Mouse (Mus musculus) left cerebral cortex, postnatal 14 days (tissue): ENCODE data around the gene Cpm. TPM values are rescaled to one million over a fixed set of nuclear protein-coding genes. Genes with fewer than 3 reads are reported as not detected.
"Not testable (repeated sequence)": the region's sequence is repeated elsewhere in the genome, so short reads cannot be mapped to it uniquely, and the experiment has no call there.

Source experiments
- DNase-seq, 2 experiments: peaks; one replicate each; pipeline ENCODE4 v3.0.0; 2021 to 2022; ENCODE audit warnings: low spot score in 2 of 2, mixed read lengths in 1 of 2
- intact Hi-C: fragments of 180-260 bp; cut with DNase I; formaldehyde crosslinking; loops from one replicate; pipeline ENCODE4 v1.15.1; 2025
- total RNA-seq, 2 experiments: library from RNA; stranded (reverse); gene quantifications; 2 replicates each; pipeline ENCODE4 v1.2.3; 2021

Gene Cpm
- total RNA-seq, 2 experiments from 2014 or later = 3.2 to 3.6 TPM

DNA sequence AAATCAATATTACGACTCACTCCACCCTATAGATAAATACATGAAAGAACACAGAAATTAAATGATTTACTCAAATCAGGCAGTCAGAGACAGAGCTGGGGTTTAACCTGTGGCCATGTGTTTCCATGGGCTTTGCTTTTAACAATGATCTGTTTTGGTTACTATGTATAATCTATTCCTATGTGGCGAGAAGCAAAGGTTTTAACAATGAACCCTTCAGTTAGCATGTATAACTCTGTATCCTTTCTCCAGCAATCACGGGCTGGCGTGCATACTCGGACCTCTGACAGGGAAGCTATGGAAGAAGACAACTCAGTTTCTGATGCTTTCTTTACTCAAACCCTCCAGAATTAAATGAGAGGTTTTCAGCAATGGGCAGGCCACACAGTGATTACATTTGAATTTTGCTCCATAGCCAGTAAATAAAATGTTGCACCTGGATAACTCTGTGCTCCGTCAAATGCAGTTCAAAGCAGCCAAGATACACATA is 13.1 kb upstream of the Cpm start:
- intact Hi-C loops = no loop called here
- DNase-seq = no peak

- intact Hi-C loops, DNase-seq: not testable (repeated sequence)
These were observed 12.5 kb upstream of the Cpm start for GRCm38 (mm10) chr10:117616765-117617164.

- intact Hi-C loops = no loop called here
- DNase-seq = no peak
These were observed 11.5 kb upstream of the Cpm start for GRCm38 (mm10) chr10:117617568-117618345.

GRCm38 (mm10) chr10:117619041-117619861 is 10.0 kb upstream of the Cpm start:
- no peak for DNase-seq
- intact Hi-C loops = no loop called here

- no peak for DNase-seq
- intact Hi-C loops = no loop called here
These were observed 9.5 kb upstream of the Cpm start for GRCm38 (mm10) chr10:117619862-117620179.

DNA sequence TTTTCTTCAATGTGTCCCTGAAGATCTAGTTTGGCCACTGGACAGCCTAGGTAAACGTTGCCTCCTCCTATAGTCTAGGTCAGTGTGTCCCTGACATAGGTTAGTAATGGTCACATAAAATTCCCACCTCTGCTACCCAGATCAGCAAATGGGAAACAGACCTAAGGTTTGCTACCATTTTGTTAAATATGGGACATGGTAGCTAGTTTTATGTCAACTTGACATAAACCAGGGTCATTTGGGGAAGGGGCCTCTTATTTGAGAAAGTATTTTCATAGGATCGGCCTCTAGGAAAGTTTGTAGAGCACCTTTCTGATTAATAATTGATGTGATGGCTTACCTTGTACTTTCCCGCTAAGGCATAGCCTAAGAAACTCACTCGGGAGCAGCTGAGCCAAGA is 8.8 kb upstream of the Cpm start:
- no peak for DNase-seq
- intact Hi-C loops = no loop called here

DNA sequence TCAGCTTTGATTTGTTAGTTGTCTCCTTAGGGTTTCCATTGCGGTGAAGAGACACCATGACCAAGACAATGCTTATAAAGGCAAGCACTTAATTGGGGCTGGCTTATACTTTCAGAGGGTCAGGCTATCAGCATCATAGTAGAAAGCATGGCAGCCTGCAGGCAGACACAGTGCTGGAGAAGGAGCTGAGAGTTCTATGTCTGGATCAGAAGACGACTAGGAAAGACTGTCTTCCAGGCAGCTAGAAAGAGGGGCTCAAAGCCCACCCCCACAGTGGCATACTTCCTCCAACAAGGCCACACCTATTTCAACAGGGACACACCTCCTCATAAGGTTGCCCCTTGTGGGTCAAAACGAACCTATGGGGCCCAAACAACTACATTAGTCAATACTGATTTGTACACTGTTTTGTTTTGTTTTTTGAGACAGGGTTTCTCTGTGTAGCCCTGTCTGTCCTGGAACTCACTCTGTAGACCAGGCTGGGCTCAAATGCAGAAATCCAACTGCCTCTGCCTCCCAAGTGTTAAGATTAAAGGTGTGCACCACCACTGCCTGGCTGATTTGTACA is 8.3 kb upstream of the Cpm start:
- intact Hi-C loops = no loop called here
- no peak for DNase-seq

DNA sequence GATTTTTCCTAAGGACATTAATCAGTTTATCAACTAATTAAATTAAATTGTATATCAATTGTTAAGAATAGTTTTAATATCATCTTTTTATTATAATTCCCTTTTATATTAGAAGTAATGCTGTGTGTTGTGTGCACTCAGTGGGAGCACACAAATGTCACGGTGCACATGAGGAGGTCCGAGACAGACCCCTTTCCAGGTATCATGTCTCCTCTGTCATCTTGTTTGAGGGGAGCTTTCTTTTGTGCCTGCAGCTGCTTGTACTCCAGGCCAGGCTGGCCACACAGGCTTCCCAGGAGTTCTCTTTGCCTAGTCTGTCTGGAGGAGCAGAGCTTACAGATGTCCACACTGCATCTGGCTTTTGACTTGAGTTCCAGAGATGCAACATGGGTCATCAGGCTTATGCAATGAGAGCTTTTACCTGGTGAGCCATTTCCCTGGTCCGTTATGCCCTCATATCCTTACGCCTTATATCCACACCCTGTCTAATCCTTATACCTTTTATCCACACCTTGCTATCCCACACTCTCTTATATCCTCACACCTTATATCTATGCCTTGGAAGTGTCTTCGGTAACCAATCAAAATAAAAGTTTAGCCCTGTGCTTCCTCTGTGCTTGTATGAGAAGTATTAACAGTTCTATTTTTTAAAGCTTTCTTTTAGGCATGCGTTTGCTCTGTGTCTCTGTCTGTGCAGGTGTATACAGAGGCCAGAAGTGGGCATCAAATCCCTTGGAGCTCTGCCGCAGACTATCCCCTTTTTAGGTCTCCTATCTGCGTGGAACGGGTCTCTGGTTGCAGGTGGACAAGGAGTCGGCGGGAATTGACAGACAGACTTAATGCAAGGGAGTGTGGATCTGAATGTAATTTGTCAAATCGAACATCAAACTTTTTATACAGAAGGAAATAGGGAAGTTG is 7.4 kb upstream of the Cpm start:
- DNase-seq = no peak
- intact Hi-C loops = no loop called here

DNA sequence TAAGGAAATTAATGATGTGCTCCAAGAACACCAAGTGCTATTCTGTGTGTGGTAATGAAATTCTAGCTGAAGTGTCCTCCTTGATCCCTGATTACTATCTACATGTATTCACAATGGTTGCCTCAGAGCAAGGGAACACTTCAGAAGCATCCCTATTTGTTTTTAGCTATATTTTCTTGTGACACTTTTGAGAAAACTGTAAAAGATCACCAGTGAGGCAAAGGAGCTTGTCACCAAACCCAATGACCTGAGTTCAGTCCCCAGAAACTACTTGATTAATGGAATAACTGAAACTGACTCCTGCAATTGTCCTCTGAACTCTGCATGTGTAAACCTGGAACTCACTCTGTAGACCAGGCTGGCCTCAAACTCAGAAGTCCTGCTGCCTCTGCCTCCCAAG is 5.9 kb upstream of the Cpm start:
- DNase-seq = no peak
- intact Hi-C loops = no loop called here

DNA sequence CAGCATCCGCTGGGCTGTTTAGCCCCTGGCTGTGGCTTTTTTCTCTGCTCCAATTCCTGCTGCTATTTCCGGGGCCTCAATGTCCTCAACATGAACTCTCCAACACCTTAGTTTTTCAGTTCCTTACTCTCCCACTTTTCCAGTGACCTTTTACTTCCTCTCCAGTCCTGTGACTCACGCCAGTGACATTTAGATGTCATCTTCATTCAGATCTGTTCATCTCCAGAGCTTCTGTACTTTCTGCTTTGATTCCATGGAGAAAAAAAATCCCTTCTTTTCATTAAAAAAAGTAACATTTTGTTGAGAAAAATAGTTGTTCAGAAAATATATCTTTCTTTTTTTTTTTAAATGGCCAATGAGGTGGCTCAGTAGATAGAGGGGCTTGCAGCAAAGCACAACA is 5.1 kb upstream of the Cpm start:
- intact Hi-C loops = no loop called here
- no peak for DNase-seq

GRCm38 (mm10) chr10:117624655-117625497 is 4.4 kb upstream of the Cpm start:
- DNase-seq = no peak
- intact Hi-C loops = no loop called here

GRCm38 (mm10) chr10:117625500-117626296 is 3.6 kb upstream of the Cpm start:
- DNase-seq = no peak
- intact Hi-C loops = no loop called here

DNA sequence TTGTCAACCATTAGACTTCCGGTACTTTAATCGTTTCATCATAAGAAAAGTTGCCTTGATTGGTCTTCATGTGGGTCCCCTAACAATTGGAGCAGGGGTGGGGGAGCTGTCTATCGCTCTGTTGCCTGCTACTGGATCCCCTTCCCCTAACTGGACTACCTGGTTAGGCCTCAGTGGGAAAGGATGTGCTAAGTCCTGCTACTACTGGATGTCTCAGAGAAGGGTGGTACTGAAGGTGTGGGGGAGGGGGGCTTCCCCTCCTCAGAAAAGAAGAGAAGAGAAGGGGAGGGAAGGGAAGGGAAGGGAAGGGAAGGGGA is 3.0 kb upstream of the Cpm start:
- no peak for DNase-seq
- intact Hi-C loops = no loop called here

- DNase-seq = no peak
- intact Hi-C loops = no loop called here
These were observed 2.3 kb upstream of the Cpm start for GRCm38 (mm10) chr10:117626840-117627615.

- intact Hi-C loops = no loop called here
These were observed 1.7 kb upstream of the Cpm start for GRCm38 (mm10) chr10:117627616-117627930.

GRCm38 (mm10) chr10:117627949-117628348 is 1.4 kb upstream of the Cpm start:
- no peak for DNase-seq
- intact Hi-C loops = no loop called here

More at GRCm38 (mm10) chr10:117627616-117627930, 1.7 kb upstream of the Cpm start:
- no peak for DNase-seq

GRCm38 (mm10) chr10:117628363-117629168 is 734 bp upstream of the Cpm start:
- DNase-seq = no peak
- intact Hi-C loops = no loop called here
